Mouse (Mus musculus) liver, postnatal 0 days (tissue): ENCODE data around the gene Plekhg3.

Experiments
- CTCF ChIP-seq: sonication (generic); IDR thresholded peaks from 2 replicates; pipeline ENCODE4 v1.5.1; 2016; ENCODE audit warnings: antibody characterized with exemption, low read depth
- EP300 ChIP-seq: IDR thresholded peaks from 2 replicates; pipeline ENCODE4 v1.6.1; 2016; ENCODE audit warnings: antibody characterized with exemption, low read depth, mild to moderate bottlenecking

GRCm38 (mm10) chr12:76577858-76578257, 47.2 kb downstream of the Plekhg3 start:
- no peak for TF ChIP-seq CTCF
- no peak for TF ChIP-seq EP300
